Mouse (Mus musculus) forelimb bud, embryonic 11.5 days (tissue): ENCODE results near the gene Evx2.

Source experiments
- DNase-seq: peaks from one replicate; pipeline ENCODE4 v3.0.0-alpha.2; 2012; ENCODE audit warnings: low read depth, low spot score

The Evx2 gene

GRCm38 (mm10) chr2:74659507-74660005, at the start of gene Evx2:
Gene Evx2, minus strand, starts transcription at chr2:74659557.
- peak; percentile 48 for DNase-seq

DNA sequence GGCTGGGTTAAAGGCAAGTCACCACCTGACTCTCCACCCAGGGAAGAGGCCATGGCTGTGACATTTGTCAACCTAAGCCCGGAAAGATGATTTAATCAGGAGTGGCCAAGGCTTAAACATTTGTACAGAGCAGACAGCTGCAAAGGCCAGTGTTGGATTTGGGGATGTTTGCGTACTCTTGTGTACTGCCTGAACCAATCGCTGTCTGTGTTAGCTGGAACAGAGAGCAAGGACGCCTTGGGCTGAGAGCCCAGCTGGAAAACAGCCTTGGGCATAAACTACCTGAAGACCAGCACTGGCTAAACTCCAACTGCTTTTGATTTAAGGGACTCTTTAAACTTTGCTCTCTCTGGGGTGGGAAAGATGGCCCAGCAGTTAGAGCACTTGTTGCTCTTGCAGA, 49.3 kb upstream of the Evx2 start:
- no peak for DNase-seq

DNA sequence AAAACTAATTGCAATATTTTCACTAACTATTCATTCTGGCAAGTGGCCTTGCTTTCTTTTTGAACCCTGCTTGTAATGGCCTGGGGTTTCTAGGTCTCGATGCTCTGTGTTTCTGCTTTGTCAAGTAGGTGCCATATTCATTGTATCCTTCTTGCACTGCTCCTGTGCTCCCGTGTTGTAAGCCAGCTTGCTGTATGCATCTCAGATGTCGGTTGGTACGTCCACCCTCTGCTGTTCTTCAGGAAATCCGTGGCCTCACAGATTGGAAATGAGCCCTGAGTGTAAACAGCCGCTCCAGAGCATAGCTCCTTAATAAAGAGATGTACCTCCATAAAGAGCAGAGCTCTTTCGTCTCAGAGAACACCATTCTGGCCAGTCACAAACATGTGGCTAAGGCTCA, 48.2 kb upstream of the Evx2 start:
- DNase-seq: no peak

DNA sequence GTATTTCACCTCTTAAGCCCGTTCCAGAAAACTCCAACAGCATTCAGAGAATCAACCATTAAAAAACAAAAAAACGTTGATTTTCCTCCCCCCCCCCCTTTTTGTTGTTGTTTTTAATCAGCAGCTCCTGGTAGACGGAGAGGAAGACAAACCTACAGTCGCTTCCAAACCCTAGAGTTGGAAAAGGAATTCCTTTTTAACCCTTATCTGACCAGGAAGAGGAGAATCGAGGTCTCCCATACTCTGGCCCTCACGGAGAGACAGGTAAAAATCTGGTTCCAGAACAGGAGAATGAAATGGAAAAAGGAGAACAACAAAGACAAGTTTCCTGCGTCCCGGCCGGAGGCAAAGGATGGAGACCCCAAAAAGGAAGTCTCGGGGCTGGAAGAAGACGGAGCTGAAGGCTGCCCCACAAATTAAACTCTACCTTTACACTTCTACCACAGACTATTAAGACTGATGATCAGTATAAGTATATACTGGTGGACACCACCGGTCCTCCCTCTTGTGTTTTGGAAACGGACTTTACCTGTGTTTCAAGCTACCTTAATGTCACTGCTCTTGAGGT, 47.1 kb upstream of the Evx2 start:
- no peak for DNase-seq

DNA sequence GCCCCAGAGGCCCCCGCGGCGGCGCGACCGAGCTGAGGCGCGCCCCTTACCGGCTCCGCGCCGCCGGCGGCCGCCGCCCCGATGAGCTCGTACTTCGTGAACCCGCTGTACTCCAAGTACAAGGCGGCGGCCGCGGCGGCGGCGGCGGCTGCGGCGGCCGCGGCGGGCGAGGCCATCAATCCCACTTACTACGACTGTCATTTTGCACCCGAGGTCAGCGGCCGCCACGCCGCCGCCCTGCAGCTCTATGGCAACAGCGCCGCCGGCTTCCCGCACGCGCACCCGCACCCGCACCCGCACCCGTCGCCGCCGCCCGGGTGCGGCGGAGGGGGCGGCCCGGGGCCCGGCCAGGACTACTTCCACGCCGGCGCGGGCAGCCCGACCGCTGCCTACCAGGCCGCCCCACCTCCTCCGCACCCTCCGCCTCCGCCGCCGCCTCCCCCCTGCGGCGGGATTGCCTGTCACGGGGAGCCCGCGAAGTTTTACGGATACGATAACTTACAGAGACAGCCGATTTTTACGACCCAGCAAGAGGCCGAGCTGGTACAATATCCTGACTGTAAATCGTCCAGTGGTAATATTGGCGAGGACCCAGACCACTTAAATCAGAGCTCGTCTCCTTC, 46.2 kb upstream of the Evx2 start:
- DNase-seq: no peak

GRCm38 (mm10) chr2:74704999-74705466, 45.7 kb upstream of the Evx2 start:
- no peak for DNase-seq

GRCm38 (mm10) chr2:74704393-74704998, 45.1 kb upstream of the Evx2 start, which contains the start of gene Hoxd8:
Gene Hoxd8, plus strand, starts transcription at chr2:74704615.
- DNase-seq: peak; percentile 82

DNA sequence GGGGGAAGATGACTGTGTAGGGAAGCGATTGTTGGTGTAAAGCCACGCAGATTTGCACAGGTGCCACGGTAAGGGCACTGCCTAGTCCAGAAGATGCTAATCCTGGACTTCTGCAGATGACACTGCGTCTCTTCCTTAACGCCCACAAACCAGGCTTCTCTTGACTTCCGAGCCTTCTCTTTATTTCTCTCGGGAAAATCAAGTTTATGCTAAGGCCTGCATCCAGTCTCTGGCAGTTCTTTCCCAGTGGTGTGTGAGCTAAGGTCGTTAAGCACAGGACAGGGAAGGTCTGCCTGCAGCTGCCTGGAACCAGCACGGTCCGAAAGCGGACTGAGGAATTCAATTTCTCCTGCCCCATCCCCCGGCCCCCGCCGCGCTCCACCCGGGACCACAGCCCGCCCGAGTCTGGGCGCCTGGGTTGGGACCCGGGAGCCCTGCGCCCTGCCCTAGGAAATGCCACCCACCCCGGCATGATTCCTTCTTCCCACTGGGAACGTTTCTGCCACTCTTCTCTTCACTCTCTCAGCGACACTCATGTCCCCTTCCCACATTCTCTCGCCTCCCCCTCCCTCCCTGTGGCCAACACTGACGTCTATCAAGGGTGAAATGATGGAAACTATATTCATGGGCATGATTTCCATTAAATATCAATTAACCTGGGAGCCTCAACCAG, 44.5 kb upstream of the Evx2 start:
- no peak for DNase-seq

DNA sequence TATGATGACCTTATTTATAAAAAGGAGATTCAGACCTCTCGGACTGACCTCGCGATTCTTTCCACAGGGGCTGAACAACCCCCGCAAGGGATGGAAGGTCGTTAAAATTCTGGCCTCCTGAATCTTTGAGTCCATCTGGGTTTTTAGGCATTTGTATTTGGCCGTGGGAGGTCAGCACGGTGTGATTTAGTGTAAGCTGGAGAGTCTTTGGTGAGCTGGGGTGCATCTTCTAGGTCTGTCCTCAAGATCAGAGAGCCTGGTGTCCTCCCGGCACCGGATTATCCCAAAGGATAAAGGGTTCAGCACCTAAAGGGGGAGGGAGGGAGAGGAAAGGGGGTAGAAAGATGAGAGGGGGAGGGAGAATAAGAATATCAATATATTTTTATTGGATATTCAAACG, 44.0 kb upstream of the Evx2 start:
- no peak for DNase-seq

DNA sequence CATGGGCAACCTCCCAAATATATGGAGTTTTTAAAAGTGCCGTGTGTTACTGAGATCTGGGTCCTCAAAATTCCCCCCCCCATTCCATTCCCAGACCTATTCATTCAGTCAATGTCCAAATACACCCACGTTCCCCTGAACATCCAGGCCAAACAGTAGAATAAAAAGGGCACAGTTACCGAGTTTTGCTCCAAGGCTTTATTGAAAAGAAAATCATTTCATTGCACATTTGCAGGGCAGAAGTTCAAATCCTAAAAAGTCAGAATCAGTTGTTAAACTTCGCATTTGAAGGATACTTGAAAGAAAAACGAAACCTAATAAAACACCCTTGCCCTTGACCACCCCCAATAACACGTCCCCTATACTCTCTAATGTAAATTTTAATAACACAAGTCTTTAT, 43.5 kb upstream of the Evx2 start:
- DNase-seq: no peak

DNA sequence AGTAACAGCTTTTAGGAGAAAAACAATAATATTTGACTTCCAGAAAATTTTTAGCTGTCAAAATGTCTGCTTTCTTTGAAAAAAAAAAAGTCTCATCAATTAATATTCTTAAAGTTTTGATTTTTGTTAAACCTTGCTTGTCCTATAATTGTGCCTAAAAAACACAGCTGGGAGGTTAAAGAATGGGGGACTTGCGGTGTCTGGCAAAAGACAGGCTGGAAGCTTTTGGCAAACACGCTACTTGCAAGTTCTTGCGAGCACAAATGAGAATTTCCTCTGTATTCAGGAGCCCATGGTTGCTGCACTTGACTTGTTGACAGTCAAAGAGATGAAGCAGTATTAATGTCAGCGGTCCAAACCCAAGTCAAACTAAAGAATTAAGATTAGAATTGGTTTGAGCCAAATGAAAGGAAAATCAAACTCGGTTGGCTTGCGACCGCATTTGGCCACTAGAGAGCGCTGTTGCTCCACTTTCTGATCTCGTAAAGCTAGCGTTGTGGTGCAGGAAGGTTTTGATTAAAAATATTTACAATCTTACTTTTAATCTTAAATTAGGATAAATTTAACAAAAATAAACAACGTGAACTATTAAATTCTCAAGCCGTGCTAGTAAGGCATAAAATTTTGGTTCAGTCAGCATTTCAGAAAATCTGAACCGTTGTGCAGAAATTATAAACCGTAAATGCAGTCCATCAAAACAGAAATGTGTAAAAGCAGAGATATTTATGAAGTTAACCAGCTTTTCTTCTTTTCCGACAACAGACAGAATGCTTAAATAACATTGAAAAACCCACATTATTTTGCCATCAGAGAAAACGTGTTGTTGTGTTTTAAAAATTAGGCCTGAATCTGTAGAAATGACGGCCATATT, 42.8 kb upstream of the Evx2 start:
- peak; percentile 87 for DNase-seq

GRCm38 (mm10) chr2:74700546-74701112, 41.3 kb upstream of the Evx2 start:
- DNase-seq: no peak

GRCm38 (mm10) chr2:74699664-74700545, 40.5 kb upstream of the Evx2 start:
- DNase-seq: no peak

DNA sequence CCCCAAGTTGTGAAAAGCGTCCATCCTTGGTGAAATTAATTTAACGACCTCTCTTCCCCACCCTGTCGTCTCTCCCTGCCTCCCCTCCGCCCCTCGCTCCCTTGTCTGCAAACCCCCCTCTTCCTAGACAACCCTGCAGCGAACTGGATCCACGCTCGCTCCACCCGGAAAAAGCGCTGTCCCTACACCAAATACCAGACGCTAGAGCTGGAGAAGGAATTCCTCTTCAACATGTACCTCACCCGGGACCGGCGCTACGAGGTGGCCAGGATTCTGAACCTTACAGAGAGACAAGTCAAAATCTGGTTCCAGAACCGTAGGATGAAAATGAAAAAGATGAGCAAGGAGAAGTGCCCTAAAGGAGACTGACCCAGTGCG, 39.7 kb upstream of the Evx2 start:
- no peak for DNase-seq

DNA sequence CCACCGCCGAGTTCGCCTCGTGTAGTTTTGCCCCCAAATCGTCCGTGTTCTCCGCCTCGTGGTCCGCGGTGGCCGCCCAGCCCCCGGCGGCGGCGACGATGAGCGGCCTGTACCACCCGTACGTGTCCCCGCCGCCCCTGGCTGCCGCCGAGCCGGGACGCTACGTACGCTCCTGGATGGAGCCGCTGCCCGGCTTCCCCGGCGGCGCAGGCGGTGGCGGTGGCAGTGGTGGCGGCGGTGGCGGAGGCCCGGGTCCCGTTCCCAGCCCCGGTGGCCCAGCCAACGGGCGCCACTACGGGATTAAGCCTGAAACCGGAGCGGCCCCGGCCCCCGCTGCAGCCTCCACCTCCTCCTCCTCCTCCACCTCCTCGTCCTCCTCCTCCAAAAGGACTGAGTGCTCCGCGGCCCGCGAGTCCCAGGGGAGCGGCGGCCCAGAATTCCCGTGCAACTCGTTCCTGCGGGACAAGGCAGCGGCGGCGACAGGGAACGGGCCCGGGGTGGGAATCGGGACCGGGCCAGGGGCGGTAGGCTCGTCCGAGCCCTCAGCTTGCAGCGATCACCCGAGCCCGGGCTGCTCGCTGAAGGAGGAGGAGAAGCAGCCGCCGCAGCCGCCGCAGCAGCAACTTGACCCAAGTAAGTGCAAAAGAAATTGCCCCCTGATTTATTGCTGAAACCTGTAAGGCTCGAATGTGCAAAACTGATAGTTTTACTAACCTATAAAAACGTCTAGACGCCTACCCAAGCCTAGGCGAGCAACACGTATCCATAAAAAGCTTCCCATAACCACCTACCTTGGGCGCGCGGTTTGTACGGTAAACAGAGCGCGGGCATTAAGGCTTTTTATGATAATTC, 39.1 kb upstream of the Evx2 start:
- peak; percentile 77 for DNase-seq

DNA sequence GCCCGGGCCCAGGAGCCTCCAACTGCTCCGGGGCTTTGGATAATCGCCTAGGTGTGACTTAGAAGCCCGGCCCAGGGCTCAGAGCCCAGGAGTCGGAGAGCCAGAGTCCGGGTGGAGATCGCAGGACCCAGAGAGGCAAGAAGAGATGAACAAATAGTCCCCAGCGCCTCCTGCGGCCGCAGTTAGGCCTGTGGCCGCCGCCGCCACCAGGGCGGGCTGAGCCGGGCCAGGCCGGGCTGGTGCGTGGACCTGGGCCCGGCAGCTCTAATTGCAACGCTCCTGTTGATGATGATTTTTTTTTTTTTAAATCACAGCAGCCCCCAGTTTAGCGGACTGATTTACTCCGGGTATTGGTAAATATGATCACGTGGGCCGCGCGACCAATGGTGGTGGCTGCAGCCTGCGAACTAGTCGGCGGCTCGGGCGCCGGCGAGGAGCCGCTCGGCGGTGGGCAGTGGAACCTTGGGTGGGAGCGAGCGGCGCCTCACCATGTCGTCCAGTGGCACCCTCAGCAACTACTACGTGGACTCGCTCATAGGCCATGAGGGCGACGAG, 38.3 kb upstream of the Evx2 start, which contains the start of gene Hoxd9:
Gene Hoxd9 (plus strand): TSS at position 161 of the 555 bp plus-strand sequence.
- DNase-seq: peak; percentile 77

- no peak for DNase-seq
These were observed 37.3 kb upstream of the Evx2 start for GRCm38 (mm10) chr2:74696442-74697335.
